Mouse (Mus musculus): ENCODE data around the gene Arhgef17.

GRCm38 (mm10) chr7:100854861-100855260 is 77.0 kb downstream of the Arhgef17 start:
- TF ChIP-seq HCFC1 (IDR thresholded peaks at IDR 0.05; ENCODE audit: borderline replicate concordance, insufficient read depth, low read length) (no peak), CHD2 (IDR thresholded peaks at IDR 0.05; ENCODE audit: low read depth, low read length) (no peak), MAFK (IDR thresholded peaks at IDR 0.05; ENCODE audit: insufficient read depth, low read depth, low read length) (no peak)
